Mouse (Mus musculus): ENCODE results near the gene Blvra. TPM values are rescaled to one million over a fixed set of nuclear protein-coding genes. Genes with fewer than 3 reads are reported as not detected.
"Not testable (repeated sequence)": the region's sequence is repeated elsewhere in the genome, so short reads cannot be mapped to it uniquely, and the experiment has no call there.

The Blvra gene
- 34.4 and 40.9 TPM in 2 replicates for polyA plus RNA-seq (2015; fragmentation: Nextera tagmentation; extraction: Ambion mirVana)

GRCm38 (mm10) chr2:127070435-127070841 lies at the start of gene Blvra:
Gene Blvra (plus strand): TSS chr2:127070665.
- Histone ChIP-seq H3K27ac (replicated peaks) (peak within 1 kb of the TSS; percentile 74), H3K4me3 (replicated peaks) (peak within 1 kb of the TSS; percentile 80), H3K4me2 (peak within 1 kb of the TSS; percentile 74), H3K9ac (replicated peaks) (peak within 1 kb of the TSS; percentile 80), H3K27me3 (replicated peaks) (no peaks in the 10 kb centered on the region), H3K36me3 (peaks cover 9% of the 10 kb centered on the region; the same call in 1 of the 2 replicates), H3K9me3 (replicated peaks) (no peaks in the 10 kb centered on the region), H3K4me1 (peaks cover 16% of the 10 kb centered on the region)
- WGBS: under 1% methylated on average over 28 of the region's 32 CpGs
- ATAC-seq (ENCODE audit: low FRiP score): peak; percentile 100

- H3K9me3 ChIP-seq (replicated peaks): no peaks in the 10 kb centered on the region
- H3K27ac ChIP-seq (replicated peaks): no peak overlapping the region
- 95% methylated on average over 9 of the region's 9 CpGs for whole genome bisulfite sequencing
- no peak overlapping the region for H3K4me3 ChIP-seq (replicated peaks)
- H3K9ac ChIP-seq (replicated peaks): no peak overlapping the region
- no peak for ATAC-seq (ENCODE audit: low FRiP score)
- H3K4me1 ChIP-seq: no peaks in the 10 kb centered on the region
- peaks cover 48% of the 10 kb centered on the region for H3K36me3 ChIP-seq
- no peaks in the 10 kb centered on the region for H3K27me3 ChIP-seq (replicated peaks)
- H3K4me2 ChIP-seq: no peak overlapping the region
Measured at GRCm38 (mm10) chr2:127035006-127035605, 35.4 kb upstream of the Blvra start.

GRCm38 (mm10) chr2:127037299-127037698 lies 33.2 kb upstream of the Blvra start:
- 95% methylated on average over 4 of the region's 4 CpGs for WGBS
- no peak overlapping the region for H3K4me3 ChIP-seq (replicated peaks)
- no peak overlapping the region for H3K27ac ChIP-seq (replicated peaks)
- ATAC-seq (ENCODE audit: low FRiP score): no peak
- H3K9ac ChIP-seq (replicated peaks): no peak overlapping the region
- no peaks in the 10 kb centered on the region for H3K4me1 ChIP-seq
- no peaks in the 10 kb centered on the region for H3K27me3 ChIP-seq (replicated peaks)
- no peaks in the 10 kb centered on the region for H3K9me3 ChIP-seq (replicated peaks)
- no peak overlapping the region for H3K4me2 ChIP-seq
- H3K36me3 ChIP-seq: peaks cover 42% of the 10 kb centered on the region

GRCm38 (mm10) chr2:127061471-127061870 lies 9.0 kb upstream of the Blvra start:
- H3K9me3 ChIP-seq (replicated peaks): no peaks in the 10 kb centered on the region
- peaks cover 54% of the 10 kb centered on the region for H3K36me3 ChIP-seq
- no peak overlapping the region for H3K4me3 ChIP-seq (replicated peaks)
- H3K4me1 ChIP-seq: no peaks in the 10 kb centered on the region
- no peak overlapping the region for H3K27ac ChIP-seq (replicated peaks)
- H3K9ac ChIP-seq (replicated peaks): no peak overlapping the region
- 96% methylated on average over 9 of the region's 9 CpGs for WGBS
- H3K27me3 ChIP-seq (replicated peaks): no peaks in the 10 kb centered on the region
- ATAC-seq (ENCODE audit: low FRiP score): no peak
- no peak overlapping the region for H3K4me2 ChIP-seq

- Histone ChIP-seq H3K36me3 (peaks cover 9% of the 10 kb centered on the region; the same call in 1 of the 2 replicates), H3K9ac (replicated peaks) (no peak overlapping the region), H3K4me2 (no peak overlapping the region), H3K27me3 (replicated peaks) (no peaks in the 10 kb centered on the region), H3K4me1 (peaks cover 16% of the 10 kb centered on the region), H3K4me3 (replicated peaks) (no peak overlapping the region), H3K27ac (replicated peaks) (no peak overlapping the region), H3K9me3 (replicated peaks) (no peaks in the 10 kb centered on the region)
- 83% methylated on average over 7 of the region's 7 CpGs for WGBS
- no peak for ATAC-seq (ENCODE audit: low FRiP score)
Measured at GRCm38 (mm10) chr2:127068806-127069205, 1.7 kb upstream of the Blvra start.

GRCm38 (mm10) chr2:127069781-127070434 lies 557 bp upstream of the Blvra start:
- peak overlapping the region; percentile 80 for H3K9ac ChIP-seq (replicated peaks)
- peaks cover 16% of the 10 kb centered on the region for H3K4me1 ChIP-seq
- peak overlapping the region; percentile 62 for H3K27ac ChIP-seq (replicated peaks)
- 12% methylated on average over 11 of the region's 11 CpGs for WGBS
- peak overlapping the region; percentile 74 for H3K4me2 ChIP-seq
- H3K9me3 ChIP-seq (replicated peaks): no peaks in the 10 kb centered on the region
- no peaks in the 10 kb centered on the region for H3K27me3 ChIP-seq (replicated peaks)
- 0 out of 2 replicates have a peak, but pooled peaks have one; percentile 26 for ATAC-seq (ENCODE audit: low FRiP score)
- peak overlapping the region; percentile 80 for H3K4me3 ChIP-seq (replicated peaks)
- H3K36me3 ChIP-seq: peaks cover 9% of the 10 kb centered on the region; the same call in 1 of the 2 replicates

- H3K36me3 ChIP-seq: peaks cover 6% of the 10 kb centered on the region; the same call in 1 of the 2 replicates
- H3K4me1 ChIP-seq: peaks cover 16% of the 10 kb centered on the region
- WGBS: 11% methylated on average over 9 of the region's 9 CpGs
- peak overlapping the region; percentile 80 for H3K4me3 ChIP-seq (replicated peaks)
- peak overlapping the region; percentile 74 for H3K27ac ChIP-seq (replicated peaks)
- peak overlapping the region; percentile 80 for H3K9ac ChIP-seq (replicated peaks)
- H3K4me2 ChIP-seq: peak overlapping the region; percentile 74
- peak; percentile 63; the same call in 1 of the 2 replicates for ATAC-seq (ENCODE audit: low FRiP score)
- H3K27me3 ChIP-seq (replicated peaks): no peaks in the 10 kb centered on the region
- H3K9me3 ChIP-seq (replicated peaks): no peaks in the 10 kb centered on the region
Measured at GRCm38 (mm10) chr2:127070879-127071278, 414 bp downstream of the Blvra start.

- Histone ChIP-seq H3K27me3 (replicated peaks) (no peaks in the 10 kb centered on the region), H3K4me1 (peaks cover 16% of the 10 kb centered on the region), H3K9ac (replicated peaks) (no peak overlapping the region), H3K36me3 (no peaks in the 10 kb centered on the region), H3K4me2 (no peak overlapping the region), H3K4me3 (replicated peaks) (no peak overlapping the region), H3K9me3 (replicated peaks) (no peaks in the 10 kb centered on the region), H3K27ac (replicated peaks) (no peak overlapping the region)
- ATAC-seq (ENCODE audit: low FRiP score): no peak
- WGBS: 99% methylated on average over 2 of the region's 2 CpGs
Measured at GRCm38 (mm10) chr2:127074116-127074515, 3.7 kb downstream of the Blvra start.

GRCm38 (mm10) chr2:127077611-127078010 lies 7.1 kb downstream of the Blvra start:
- H3K4me2 ChIP-seq: no peak overlapping the region
- no peak overlapping the region for H3K27ac ChIP-seq (replicated peaks)
- H3K27me3 ChIP-seq (replicated peaks): no peaks in the 10 kb centered on the region
- H3K9ac ChIP-seq (replicated peaks): no peak overlapping the region
- H3K4me1 ChIP-seq: no peaks in the 10 kb centered on the region
- no peak overlapping the region for H3K4me3 ChIP-seq (replicated peaks)
- no peaks in the 10 kb centered on the region for H3K36me3 ChIP-seq
- H3K9me3 ChIP-seq (replicated peaks): no peaks in the 10 kb centered on the region
- WGBS: 83% methylated on average over 9 of the region's 9 CpGs
- no peak for ATAC-seq (ENCODE audit: low FRiP score)

- ATAC-seq (ENCODE audit: low FRiP score); H3K9me3 ChIP-seq (replicated peaks): not testable (repeated sequence)
- WGBS: 74% methylated on average over 2 of the region's 2 CpGs
Measured at GRCm38 (mm10) chr2:127079066-127079465, 8.6 kb downstream of the Blvra start.

GRCm38 (mm10) chr2:127079881-127080590 lies 9.6 kb downstream of the Blvra start:
- no peaks in the 10 kb centered on the region for H3K27me3 ChIP-seq (replicated peaks)
- no peak for ATAC-seq (ENCODE audit: low FRiP score)
- 91% methylated on average over 11 of the region's 11 CpGs for WGBS

More at GRCm38 (mm10) chr2:127079066-127079465, 8.6 kb downstream of the Blvra start:
- not testable (repeated sequence) for H3K4me1 ChIP-seq; H3K27ac ChIP-seq (replicated peaks); H3K9ac ChIP-seq (replicated peaks); H3K4me3 ChIP-seq (replicated peaks); H3K4me2 ChIP-seq; H3K27me3 ChIP-seq (replicated peaks); H3K36me3 ChIP-seq

More at GRCm38 (mm10) chr2:127079881-127080590, 9.6 kb downstream of the Blvra start:
- Histone ChIP-seq H3K9me3 (replicated peaks) (no peaks in the 10 kb centered on the region), H3K4me1 (no peaks in the 10 kb centered on the region), H3K27ac (replicated peaks) (no peak overlapping the region), H3K36me3 (no peaks in the 10 kb centered on the region), H3K4me3 (replicated peaks) (no peak overlapping the region), H3K9ac (replicated peaks) (no peak overlapping the region), H3K4me2 (no peak overlapping the region)
